Mouse (Mus musculus) cerebellum, adult 2 months (tissue): ENCODE data around the gene Cass4.

Experiments
- CTCF ChIP-seq: fragments of 200-500 bp; IDR thresholded peaks from 2 replicates; pipeline ENCODE4 v1.5.1; 2011; ENCODE audit warnings: low read depth, mild to moderate bottlenecking, control low read depth, low read length, moderate library complexity, borderline replicate concordance; ENCODE audit not compliant: insufficient read depth
- POLR2A ChIP-seq: fragments of 200-500 bp; IDR thresholded peaks from 2 replicates; pipeline ENCODE4 v1.6.1; 2011; ENCODE audit warnings: low read length, control low read depth, borderline replicate concordance; ENCODE audit not compliant: insufficient read depth

DNA sequence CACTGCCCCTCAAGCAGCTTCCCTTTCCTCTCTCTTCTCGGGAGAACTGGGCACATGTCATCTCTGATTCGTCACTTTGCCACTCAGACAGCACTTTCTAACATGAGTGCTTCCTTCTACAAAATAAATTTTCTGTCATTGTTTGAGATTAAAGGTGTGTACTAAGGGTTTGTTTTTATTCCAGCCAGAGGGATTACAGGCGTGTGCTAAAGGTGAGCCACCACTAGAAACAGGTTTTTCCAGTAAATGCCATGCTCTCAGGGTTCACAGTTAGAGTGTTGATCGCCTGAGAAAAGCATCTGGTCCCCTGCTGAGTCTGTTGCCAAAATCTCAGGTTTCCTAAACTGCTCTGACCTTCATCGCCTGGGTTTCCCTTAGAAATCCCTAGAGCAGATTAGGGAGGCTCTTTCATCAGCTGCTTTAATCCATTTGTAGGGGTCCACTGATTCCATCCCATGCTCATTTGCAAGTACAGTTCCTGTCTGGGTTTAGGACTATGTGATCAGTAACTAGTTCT, 16.5 kb upstream of the Cass4 start:
- TF ChIP-seq CTCF, result no peak
- TF ChIP-seq POLR2A, result no peak
